Mouse (Mus musculus): ENCODE data around the gene Lrrc28.

- TF ChIP-seq CTCF (IDR thresholded peaks at IDR 0.05; ENCODE audit: control insufficient read depth, insufficient read depth, insufficient read length) (no peak), MYOD1 (IDR thresholded peaks at IDR 0.05; ENCODE audit: control insufficient read depth, insufficient read length, low read depth) (no peak)
Measured at GRCm38 (mm10) chr7:67583852-67584251, 61.2 kb downstream of the Lrrc28 start.
